Mouse (Mus musculus) pancreas, adult 10 weeks (tissue): ENCODE measurements around the gene Dlg5. TPM values are rescaled to one million over a fixed set of nuclear protein-coding genes. Genes with fewer than 3 reads are reported as not detected.

Experiments
- polyA plus RNA-seq: library from polyadenylated mRNA; stranded (reverse); fragments of 350-450 nt; fragmentation: Illumina TruSeq; extraction: RNeasy Lipid Tissue Mini Kit (QIAGEN cat#74804); gene quantifications from one replicate; pipeline ENCODE4 v1.2.3, GENCODE M21; 2015; ENCODE audit warnings: low read depth, low replicate concordance; ENCODE audit not compliant: insufficient read depth

Gene Dlg5
- 8.4 TPM for polyA plus RNA-seq

DNA sequence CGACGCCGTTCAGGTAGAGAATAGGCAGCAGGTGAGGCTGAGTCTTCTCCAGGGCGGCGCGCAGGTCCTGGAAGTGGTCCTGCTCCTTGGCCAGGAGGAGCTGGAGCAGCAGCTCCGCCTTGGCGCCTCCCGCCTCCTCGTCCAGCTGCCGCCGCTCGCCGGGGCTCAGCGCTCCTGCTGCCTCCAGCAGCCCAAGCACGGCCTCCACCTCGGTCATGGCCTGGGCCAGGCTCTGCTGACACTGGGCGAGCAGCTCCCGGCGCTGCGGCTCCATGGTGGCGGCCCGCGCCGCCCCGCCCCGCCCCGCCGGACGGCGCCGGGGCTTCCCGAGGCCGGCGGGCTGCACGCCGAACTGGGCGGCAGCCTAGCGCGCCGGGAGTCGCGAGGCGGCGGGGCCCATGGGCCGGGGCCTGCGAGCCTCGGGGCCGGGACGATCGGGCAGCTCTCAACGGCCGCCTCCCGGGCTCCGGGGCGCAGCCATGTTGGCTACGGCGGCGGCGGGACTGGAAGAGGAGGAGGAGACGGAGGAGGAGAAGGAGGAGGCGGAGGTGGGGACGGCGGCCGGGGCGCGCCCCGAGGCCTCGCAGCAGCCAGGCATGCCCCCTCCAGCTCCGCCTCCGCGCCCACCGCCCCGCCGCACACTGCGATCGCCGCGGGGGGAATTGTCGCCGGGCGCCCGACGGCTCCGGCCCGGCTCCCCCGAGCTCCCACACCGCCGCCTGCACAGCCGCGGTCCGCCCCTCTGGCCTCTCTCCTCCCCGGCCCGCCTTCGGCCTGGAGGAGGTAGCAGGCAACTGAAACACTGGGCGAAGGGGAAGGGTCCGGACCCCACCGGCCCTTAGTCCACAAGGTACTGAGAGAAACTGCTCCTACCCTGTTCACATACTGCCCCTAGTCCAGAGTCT lies at the start of gene Dlg5:
TSS of gene Dlg5 (minus strand) at position 744 of the 905 bp plus-strand sequence.

GRCm38 (mm10) chr14:24292914-24293313 lies 47.2 kb upstream of the Dlg5 start, which contains the start of gene E330034G19Rik:
E330034G19Rik (plus strand) TSS chr14:24293214.

Other genes with a start within 250 kb of the Dlg5 start
- 2.1 TPM for gene Kcnma1, start 231.4 kb downstream of the Dlg5 start, polyA plus RNA-seq
- gene E330034G19Rik, start 47.3 kb upstream of the Dlg5 start, polyA plus RNA-seq: not detected
- 4.4 TPM for gene Polr3a, start 241.1 kb upstream of the Dlg5 start, polyA plus RNA-seq
- gene Rps24, start 241.2 kb upstream of the Dlg5 start, polyA plus RNA-seq: 1,534 TPM